Mouse (Mus musculus): Measurements from ENCODE around the gene Gpank1. TPM values are rescaled to one million over a fixed set of nuclear protein-coding genes. Genes with fewer than 3 reads are reported as not detected.
A peak's percentile ranks its signal among the peaks of the same experiment; 100 is the strongest.

Gene Gpank1
- total RNA-seq, 2 experiments from 2014 or later, result 8.5 to 8.7 TPM

- intact Hi-C loops (cut with DNase I), result loop anchor here (5.0 kb wide), 1 partner anchor 67 kb away; no protein-coding TSS in a partner anchor
- TF ChIP-seq CTCF (IDR thresholded peaks at IDR 0.05), result peak; percentile 41
- DNase-seq, result peak; percentile 97
- H3K4me3 ChIP-seq, result peak within 1 kb of the TSS; percentile 87
- peak within 1 kb of the TSS; percentile 100 for H3K27ac ChIP-seq
Observed at GRCm38 (mm10) chr17:35088825-35089644, 32.2 kb upstream of the Gpank1 start, which contains the start of gene Abhd16a. Gene Abhd16a (plus strand): TSS chr17:35089263.

- DNase-seq, result peak; percentile 59
- TF ChIP-seq CTCF (IDR thresholded peaks at IDR 0.05), result no peak
- intact Hi-C loops (cut with DNase I), result no loop called here
- peak overlapping the region; percentile 100 for H3K27ac ChIP-seq
- H3K4me3 ChIP-seq, result peak overlapping the region; percentile 87
Observed at GRCm38 (mm10) chr17:35090166-35090932, 30.9 kb upstream of the Gpank1 start.

DNA sequence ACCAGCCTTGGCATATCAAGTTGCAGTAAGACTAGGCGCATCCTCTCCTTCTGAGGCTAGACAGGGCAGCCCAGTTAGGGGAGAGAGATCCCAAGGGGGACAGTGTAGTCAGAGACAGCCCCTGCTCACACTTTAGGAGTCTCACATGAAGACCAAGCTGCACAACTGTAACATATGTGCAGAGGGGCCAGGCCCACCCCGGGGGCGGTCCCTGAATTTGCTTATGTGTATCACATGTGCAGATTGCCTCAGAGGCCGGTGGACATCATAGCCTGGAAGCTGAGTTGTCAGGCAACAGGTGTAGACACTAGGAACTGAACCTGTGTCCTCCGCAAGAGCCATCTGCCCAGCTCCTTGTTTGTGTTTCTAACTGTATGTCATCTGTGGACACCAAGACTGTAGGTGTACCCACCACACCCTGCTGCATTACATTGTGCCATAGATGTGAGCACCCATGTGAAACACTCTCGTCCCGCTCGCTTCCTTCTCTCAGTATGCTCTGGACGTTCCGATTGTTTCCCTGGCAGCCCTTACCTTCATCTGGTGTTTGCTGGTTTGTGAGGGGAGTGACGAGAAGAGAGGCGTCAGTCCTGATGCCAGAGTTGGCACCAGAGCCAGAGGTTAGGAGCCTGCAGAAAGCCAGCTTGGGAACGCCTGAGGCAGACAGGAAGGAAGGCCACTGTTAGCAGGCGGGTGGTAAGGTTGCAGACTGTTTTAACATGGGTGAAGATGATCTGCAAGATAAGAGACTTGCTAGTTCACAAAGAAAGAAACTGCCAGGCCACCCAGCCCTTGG lies 28.7 kb upstream of the Gpank1 start:
- TF ChIP-seq CTCF (IDR thresholded peaks at IDR 0.05), result no peak
- intact Hi-C loops (cut with DNase I), result no loop called here
- no peak overlapping the region for H3K4me3 ChIP-seq
- no peak overlapping the region for H3K27ac ChIP-seq
- no peak for DNase-seq

- no peak for DNase-seq
- no peak overlapping the region for H3K4me3 ChIP-seq
- intact Hi-C loops (cut with DNase I), result no loop called here
- no peak for TF ChIP-seq CTCF (IDR thresholded peaks at IDR 0.05)
- H3K27ac ChIP-seq, result no peak overlapping the region
Observed at GRCm38 (mm10) chr17:35094475-35095365, 26.5 kb upstream of the Gpank1 start.

GRCm38 (mm10) chr17:35096597-35096996 lies 24.7 kb upstream of the Gpank1 start:
- no peak for DNase-seq
- H3K27ac ChIP-seq, result no peak overlapping the region
- no peak for TF ChIP-seq CTCF (IDR thresholded peaks at IDR 0.05)
- H3K4me3 ChIP-seq, result no peak overlapping the region
- intact Hi-C loops (cut with DNase I), result no loop called here

- TF ChIP-seq CTCF (IDR thresholded peaks at IDR 0.05), result peak; percentile 32; the same call in 1 of the 2 replicates
- DNase-seq, result no peak
- intact Hi-C loops (cut with DNase I), result no loop called here
- Histone ChIP-seq H3K27ac (no peak overlapping the region), H3K4me3 (no peak overlapping the region)
Observed at GRCm38 (mm10) chr17:35097164-35097655, 24.0 kb upstream of the Gpank1 start.

GRCm38 (mm10) chr17:35100196-35100765 lies 21.0 kb upstream of the Gpank1 start:
- no peak for TF ChIP-seq CTCF (IDR thresholded peaks at IDR 0.05)
- no peak overlapping the region for H3K27ac ChIP-seq
- intact Hi-C loops (cut with DNase I), result no loop called here
- H3K4me3 ChIP-seq, result no peak overlapping the region
- no peak for DNase-seq

DNA sequence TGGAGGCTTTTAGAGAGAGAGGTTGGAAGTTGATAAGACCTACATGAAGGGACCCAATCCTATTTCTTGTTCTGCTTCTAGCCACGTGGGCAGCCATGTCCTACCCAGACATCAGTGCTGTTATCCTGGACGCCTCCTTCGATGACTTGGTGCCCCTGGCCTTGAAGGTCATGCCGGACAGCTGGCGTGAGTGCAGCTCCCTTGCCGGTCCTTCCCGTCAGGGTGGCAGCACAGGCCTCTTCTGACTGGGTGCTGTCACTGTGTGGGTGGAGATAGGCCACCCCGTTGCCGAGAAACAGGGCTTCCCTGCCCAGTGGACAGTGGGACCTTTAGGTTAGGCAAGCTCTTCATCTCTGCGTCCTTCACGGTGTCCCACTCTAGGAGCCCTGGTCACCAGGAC lies 20.1 kb upstream of the Gpank1 start:
- H3K27ac ChIP-seq, result no peak overlapping the region
- no peak overlapping the region for H3K4me3 ChIP-seq
- no peak for DNase-seq
- no peak for TF ChIP-seq CTCF (IDR thresholded peaks at IDR 0.05)
- intact Hi-C loops (cut with DNase I), result no loop called here

DNA sequence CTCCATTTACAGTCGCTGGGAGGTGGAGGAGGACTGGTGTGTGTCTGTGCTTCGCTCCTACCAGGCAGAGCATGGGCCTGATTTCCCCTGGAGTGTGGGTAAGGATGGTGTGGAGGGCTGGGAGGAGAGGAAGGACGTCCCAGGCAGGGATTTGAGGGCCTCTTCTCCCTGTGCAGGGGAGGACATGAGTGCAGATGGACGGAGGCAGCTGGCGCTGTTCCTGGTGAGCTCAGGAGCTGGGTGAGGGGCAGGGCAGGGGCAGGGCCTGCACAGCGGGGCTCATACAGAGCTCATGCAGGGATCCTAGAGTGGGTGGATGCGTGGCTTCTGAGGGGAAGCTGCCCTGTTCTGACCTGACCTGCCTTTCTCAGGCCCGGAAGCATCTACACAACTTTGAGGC lies 19.0 kb upstream of the Gpank1 start:
- no peak for TF ChIP-seq CTCF (IDR thresholded peaks at IDR 0.05)
- peak overlapping the region; percentile 65; the same call in 1 of the 2 replicates for H3K27ac ChIP-seq
- no peak overlapping the region for H3K4me3 ChIP-seq
- intact Hi-C loops (cut with DNase I), result no loop called here
- DNase-seq, result no peak

GRCm38 (mm10) chr17:35103221-35103690 lies 18.0 kb upstream of the Gpank1 start:
- DNase-seq, result peak; percentile 73
- peak overlapping the region; percentile 65 for H3K27ac ChIP-seq
- intact Hi-C loops (cut with DNase I), result no loop called here
- H3K4me3 ChIP-seq, result no peak overlapping the region
- no peak for TF ChIP-seq CTCF (IDR thresholded peaks at IDR 0.05)

- TF ChIP-seq CTCF (IDR thresholded peaks at IDR 0.05), result no peak
- no peak for DNase-seq
- Histone ChIP-seq H3K4me3 (no peak overlapping the region), H3K27ac (peak overlapping the region; percentile 65)
- intact Hi-C loops (cut with DNase I), result no loop called here
Observed at GRCm38 (mm10) chr17:35104079-35104478, 17.2 kb upstream of the Gpank1 start.
